In the genomic region with DNA sequence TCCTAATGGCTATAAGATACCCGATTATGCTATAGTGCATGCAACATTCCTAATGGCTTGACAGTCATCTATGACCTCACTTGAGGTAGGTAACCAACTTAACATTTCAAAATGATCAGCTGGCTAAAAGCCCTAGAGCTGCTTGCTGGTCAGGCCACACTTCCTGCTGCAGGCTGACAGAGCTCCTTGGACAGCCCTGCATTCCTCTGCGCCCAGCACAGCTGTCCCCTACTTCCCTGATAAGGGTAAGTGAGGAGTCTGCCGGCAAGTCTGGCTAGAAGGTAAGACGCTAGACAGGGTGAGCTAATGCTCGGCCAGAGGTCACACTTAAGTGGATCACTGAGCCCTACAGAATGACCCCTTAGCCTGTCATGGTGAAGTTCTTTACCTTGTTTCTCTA, we compare ENCODE assay signal across 11 mouse cellular contexts. TPM values are rescaled to one million over a fixed set of nuclear protein-coding genes. Genes with fewer than 3 reads are reported as not detected.
DNase-seq lines count a peak whose midpoint lies in the region; ATAC-seq and TF ChIP-seq lines count a peak whose summit lies in the region.
"Had no signal": no experiment of that assay in that cellular context is flagged by ENCODE, and none has a peak within 500 bp of the region (broad histone marks: within the 10 kb centered on the region; RNA-seq: fewer than 3 reads in every experiment).

No protein-coding gene starts in this region.

- peak in 1 of 2 experiments; percentile 45 for DNase-seq in heart, adult 2 months
- no peak for DNase-seq in heart, postnatal 36 days
- DNase-seq in kidney, postnatal 36 days = peak; percentile 15 to 33
- DNase-seq in MEL (ENCODE audit: low read depth, low spot score) = peak; percentile 59
- DNase-seq in liver, embryonic 13.5 days = peak; percentile 22
- DNase-seq in adrenal gland, postnatal 4 days (ENCODE audit: low spot score in 2 of 2) = no peak
- no peak for DNase-seq in left cerebral cortex, adult 18-20 months (ENCODE audit: low spot score in 2 of 2)
- DNase-seq: cerebellum, postnatal 25 days; gastrocnemius, postnatal 25 days had no signal

- no peak for TF ChIP-seq POLR2A in heart, adult 2 months (IDR thresholded peaks at IDR 0.05; ENCODE audit: insufficient read depth, low read depth, low read length)
- TF ChIP-seq POLR2A in MEL (IDR thresholded peaks at IDR 0.05; ENCODE audit: control insufficient read depth in 1 of 2, insufficient read depth in 1 of 2, low read depth in 1 of 2, low read length in 2 of 2, poor library complexity in 1 of 2) = no peak

- intact Hi-C loops in heart, adult 2 months (cut with DNase I) = no loop called here
- intact Hi-C loops in heart, postnatal 36 days (cut with DNase I) = loop anchor here (5.0 kb wide), 1 partner anchor 51 kb away; a partner anchor contains a TSS

- no peaks in the 10 kb centered on the region for H3K9me3 ChIP-seq in kidney, embryonic 16.5 days (ENCODE audit: low read length)
- H3K9me3 ChIP-seq in MEL (replicated peaks; ENCODE audit: insufficient read depth, low read length) = no peaks in the 10 kb centered on the region
- no peaks in the 10 kb centered on the region for H3K9me3 ChIP-seq in liver, embryonic 13.5 days (replicated peaks)
- H3K9me3 ChIP-seq: forebrain, embryonic 15.5 days had no signal

- no peaks in the 10 kb centered on the region for H3K27me3 ChIP-seq in heart, adult 2 months (ENCODE audit: control insufficient read depth, insufficient read depth, low read length)
- no peaks in the 10 kb centered on the region for H3K27me3 ChIP-seq in kidney, embryonic 16.5 days (ENCODE audit: insufficient read depth, low read length)
- no peaks in the 10 kb centered on the region for H3K27me3 ChIP-seq in MEL (ENCODE audit: control insufficient read depth in 1 of 2, insufficient read depth in 2 of 2, low read length in 2 of 2)
- no peaks in the 10 kb centered on the region for H3K27me3 ChIP-seq in liver, embryonic 13.5 days
- H3K27me3 ChIP-seq: forebrain, embryonic 15.5 days had no signal

- no peak for TF ChIP-seq CTCF in heart, adult 2 months (IDR thresholded peaks at IDR 0.05)
- no peak for TF ChIP-seq CTCF in MEL (IDR thresholded peaks at IDR 0.05 in 2 of 3, conservative IDR thresholded peaks at IDR 0.05 in 1 of 3; ENCODE audit: control insufficient read depth in 1 of 3, insufficient read depth in 1 of 3, low read depth in 2 of 3, low read length in 3 of 3, poor library complexity in 1 of 3, severe bottlenecking in 1 of 3)

- H3K4me2 ChIP-seq in kidney, embryonic 16.5 days (replicated peaks; ENCODE audit: low read depth, low read length) = no peak overlapping the region
- H3K4me2 ChIP-seq in liver, embryonic 13.5 days = 0 out of 2 replicates have a peak overlapping the region, but pooled peaks have one; percentile 3
- H3K4me2 ChIP-seq: forebrain, embryonic 15.5 days had no signal

- peaks cover 39% of the 10 kb centered on the region for H3K4me1 ChIP-seq in heart, adult 2 months (ENCODE audit: control insufficient read depth, insufficient read depth, low read length)
- peaks cover 40% of the 10 kb centered on the region for H3K4me1 ChIP-seq in kidney, embryonic 16.5 days (ENCODE audit: insufficient read depth, low read length)
- H3K4me1 ChIP-seq in MEL (ENCODE audit: control insufficient read depth in 1 of 2, insufficient read depth in 2 of 2, low read length in 2 of 2) = peaks cover 18 to 34% of the 10 kb centered on the region in 2 experiments
- H3K4me1 ChIP-seq in liver, embryonic 13.5 days (replicated peaks) = peaks cover 78% of the 10 kb centered on the region

- TF ChIP-seq RAD21 in MEL (IDR thresholded peaks at IDR 0.05; ENCODE audit: low read depth, low read length) = no peak

- no peak overlapping the region for H3K4me3 ChIP-seq in heart, adult 2 months
- no peak overlapping the region for H3K4me3 ChIP-seq in kidney, embryonic 16.5 days (ENCODE audit: low read length)
- H3K4me3 ChIP-seq in MEL (ENCODE audit: control insufficient read depth in 1 of 2, insufficient read depth in 1 of 2, low read depth in 2 of 2, low read length in 2 of 2) = 0 out of 4 replicates have a peak overlapping the region, but pooled peaks have one; percentile 3 to 10
- H3K4me3 ChIP-seq in liver, embryonic 13.5 days (replicated peaks) = no peak overlapping the region
- H3K4me3 ChIP-seq: forebrain, embryonic 15.5 days had no signal

- peaks cover 13% of the 10 kb centered on the region for H3K36me3 ChIP-seq in heart, adult 2 months (ENCODE audit: control insufficient read depth, insufficient read depth, low read length)
- no peaks in the 10 kb centered on the region for H3K36me3 ChIP-seq in kidney, embryonic 16.5 days (ENCODE audit: insufficient read depth, low read length)
- H3K36me3 ChIP-seq in MEL (ENCODE audit: control insufficient read depth in 1 of 2, insufficient read depth in 2 of 2, low read length in 2 of 2) = peaks cover 0 to 33% of the 10 kb centered on the region in 2 experiments; a peak in 2 of 4 replicates
- H3K36me3 ChIP-seq in liver, embryonic 13.5 days = no peaks in the 10 kb centered on the region
- H3K36me3 ChIP-seq: forebrain, embryonic 15.5 days had no signal

- 0 out of 2 replicates have a peak, but pooled peaks cover 2% of the 10 kb centered on the region for H3K79me2 ChIP-seq in heart, adult 2 months (replicated peaks; ENCODE audit: control insufficient read depth, insufficient read depth, low read length)
- H3K79me2 ChIP-seq in MEL (ENCODE audit: control insufficient read depth, insufficient read depth, low read length, poor library complexity) = no peaks in the 10 kb centered on the region

- peak overlapping the region; percentile 18 for H3K27ac ChIP-seq in heart, adult 2 months
- H3K27ac ChIP-seq in kidney, embryonic 16.5 days (ENCODE audit: low read length) = no peak overlapping the region
- peak overlapping the region; percentile 51 for H3K27ac ChIP-seq in MEL (ENCODE audit: control insufficient read depth, low read depth, low read length)
- no peak overlapping the region for H3K27ac ChIP-seq in liver, embryonic 13.5 days

- ATAC-seq in kidney, embryonic 16.5 days (ENCODE audit: low FRiP score, low TSS enrichment) = no peak
- ATAC-seq in liver, embryonic 13.5 days (ENCODE audit: low read depth) = peak; percentile 68; the same call in 1 of the 2 replicates
- ATAC-seq: forebrain, embryonic 15.5 days had no signal

- TF ChIP-seq EP300 in heart, adult 2 months (IDR thresholded peaks at IDR 0.05; ENCODE audit: insufficient read depth, low read depth, low read length) = no peak
- TF ChIP-seq EP300 in MEL (IDR thresholded peaks at IDR 0.05; ENCODE audit: low read depth in 1 of 2, low read length in 2 of 2) = no peak

- WGBS in heart, adult 2 months = 9% methylated on average over 5 of the region's 5 CpGs
- 29% methylated on average over 5 of the region's 5 CpGs for WGBS in kidney, embryonic 16.5 days
- WGBS in liver, embryonic 13.5 days (ENCODE audit: insufficient replicate concordance) = 15% methylated on average over 5 of the region's 5 CpGs

- no peak overlapping the region for H3K9ac ChIP-seq in heart, adult 2 months (ENCODE audit: low read depth, low read length)
- H3K9ac ChIP-seq in kidney, embryonic 16.5 days (replicated peaks; ENCODE audit: low read length) = no peak overlapping the region
- peak overlapping the region; percentile 16 for H3K9ac ChIP-seq in MEL (ENCODE audit: control insufficient read depth, low read depth, low read length, poor library complexity, severe bottlenecking)
- H3K9ac ChIP-seq in liver, embryonic 13.5 days = no peak overlapping the region
- H3K9ac ChIP-seq: forebrain, embryonic 15.5 days had no signal

TF ChIP-seq in MEL, 35 proteins besides CTCF, POLR2A, EP300 and RAD21:
- peak; percentile 25; the same call in 1 of the 2 replicates for TF ChIP-seq SIN3A (IDR thresholded peaks at IDR 0.05; ENCODE audit: low read length)
- TF ChIP-seq ETS1 (IDR thresholded peaks at IDR 0.05; ENCODE audit: low read depth, low read length) = peak; percentile 80
- TF ChIP-seq MEF2A (IDR thresholded peaks at IDR 0.05; ENCODE audit: extremely low read depth, insufficient replicate concordance, low read depth, low read length, poor library complexity, severe bottlenecking) = no peak
- peak; percentile 68 for TF ChIP-seq TAL1 (IDR thresholded peaks at IDR 0.05; ENCODE audit: low read length)
- TF ChIP-seq HCFC1 (IDR thresholded peaks at IDR 0.05; ENCODE audit: low read depth, low read length) = no peak
- no peak for TF ChIP-seq JUND (IDR thresholded peaks at IDR 0.05; ENCODE audit: low read depth, low read length)
- TF ChIP-seq ZC3H11A (IDR thresholded peaks at IDR 0.05; ENCODE audit: low read depth, low read length) = no peak
- TF ChIP-seq GATA1 (IDR thresholded peaks at IDR 0.05; ENCODE audit: low read depth, low read length) = peak; percentile 40; the same call in 1 of the 2 replicates
- no peak for TF ChIP-seq CHD2 (IDR thresholded peaks at IDR 0.05; ENCODE audit: low read length)

RNA-seq across cellular contexts. Expression of a gene that starts 52.8 kb away (rescaled TPM):
- 10 to 100 TPM; 11.0 to 12.9 TPM for total RNA-seq in heart, adult 2 months (2021)
- 11.6 and 14.3 TPM in 2 replicates for polyA plus RNA-seq in heart, adult 2 months (2012; rRNA removed)
- total RNA-seq in heart, postnatal 36 days (2021) = 10 to 100 TPM; 12.6 to 14.0 TPM
- 18.5 and 22.2 TPM in 2 replicates for polyA plus RNA-seq in kidney, embryonic 16.5 days (2015; fragmentation: Nextera tagmentation; extraction: Ambion mirVana)
- total RNA-seq in MEL (2012; rRNA removed) = 4.2 and 5.0 TPM in 2 replicates
- polyA plus RNA-seq in MEL (2012; ENCODE audit: insufficient read depth in 1 of 2, insufficient read length in 2 of 2, low read depth in 1 of 2, low replicate concordance in 2 of 2, missing spikeins in 1 of 2) = 10 to 100 TPM in 1 of 2 experiments, not detected in 1; 15.8 TPM
- 4.1 and 5.5 TPM in 2 replicates for polyA plus RNA-seq in liver, embryonic 13.5 days (2015; fragmentation: Nextera tagmentation; extraction: Ambion mirVana)
- total RNA-seq in adrenal gland, postnatal 4 days (2021) = 10 to 100 TPM; 36.4 to 39.8 TPM
- total RNA-seq in left cerebral cortex, adult 18-20 months (2021) = 10 to 100 TPM; 14.4 to 14.5 TPM

Comparison
In these comparisons a context has a peak if more than half of its experiments do, and no peak if none do; other contexts are left out.
1. DNase-seq: peak in kidney, postnatal 36 days (2 of 2), MEL (single experiment) and liver, embryonic 13.5 days (single experiment); none in heart, postnatal 36 days (0 of 2), adrenal gland, postnatal 4 days (0 of 2) and left cerebral cortex, adult 18-20 months (0 of 2).
2. H3K27ac ChIP-seq: peak in heart, adult 2 months (single experiment) and MEL (single experiment); none in kidney, embryonic 16.5 days (single experiment) and liver, embryonic 13.5 days (single experiment).
3. H3K4me3 ChIP-seq: peak in MEL (2 of 2); none in heart, adult 2 months (single experiment), kidney, embryonic 16.5 days (single experiment) and liver, embryonic 13.5 days (single experiment).